Comparison of ENCODE assay signal across 16 mouse cellular contexts in the genomic region with DNA sequence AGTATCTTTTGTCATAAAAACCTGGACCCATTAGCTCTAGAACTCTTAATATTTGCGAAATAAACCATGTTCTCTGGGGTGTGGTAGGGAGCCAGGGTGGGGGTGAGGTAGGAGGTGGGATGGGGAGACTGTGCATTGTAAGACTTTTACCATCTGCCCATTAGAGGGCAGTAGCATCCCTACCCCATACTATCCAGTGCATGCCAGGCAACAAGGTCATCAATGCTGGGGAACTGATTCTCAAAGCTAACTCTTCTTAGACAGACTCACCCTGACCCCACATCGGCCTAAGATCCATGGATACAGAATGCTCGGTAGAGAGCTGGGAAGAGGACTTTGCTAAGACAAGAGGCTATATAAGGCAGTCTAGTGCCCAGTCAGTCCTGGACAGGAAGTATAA. TPM values are rescaled to one million over a fixed set of nuclear protein-coding genes. Genes with fewer than 3 reads are reported as not detected.
DNase-seq lines count a peak whose midpoint lies in the region; ATAC-seq and TF ChIP-seq lines count a peak whose summit lies in the region.
"Had no signal": no experiment of that assay in that cellular context is flagged by ENCODE, and none has a peak within 500 bp of the region (broad histone marks: within the 10 kb centered on the region; RNA-seq: fewer than 3 reads in every experiment).

No protein-coding gene starts in this region.

- peak; percentile 2; the same call in 1 of the 2 replicates for TF ChIP-seq CTCF in gastrocnemius, adult 2 months (IDR thresholded peaks at IDR 0.05)
- peak; percentile 7; the same call in 1 of the 2 replicates for TF ChIP-seq CTCF in liver, postnatal 0 days (IDR thresholded peaks at IDR 0.05; ENCODE audit: low read depth)

- H3K4me2 ChIP-seq in liver, postnatal 0 days (ENCODE audit: low read depth, low read length), result no peak overlapping the region
- H3K4me2 ChIP-seq in neural tube, embryonic 15.5 days, result no peak overlapping the region
- H3K4me2 ChIP-seq: liver, embryonic 15.5 days had no signal

- TF ChIP-seq EP300 in liver, postnatal 0 days (IDR thresholded peaks at IDR 0.05; ENCODE audit: low read depth), result no peak

- H3K4me3 ChIP-seq in gastrocnemius, adult 2 months, result no peak overlapping the region
- H3K4me3 ChIP-seq in liver, postnatal 0 days (ENCODE audit: low read depth, low read length), result no peak overlapping the region
- H3K4me3 ChIP-seq in neural tube, embryonic 15.5 days (replicated peaks), result no peak overlapping the region
- H3K4me3 ChIP-seq: erythroblast, embryonic 14.5 days; liver, embryonic 15.5 days had no signal

- WGBS in liver, postnatal 0 days (ENCODE audit: insufficient replicate concordance), result 64% methylated on average over 3 of the region's 3 CpGs
- WGBS in neural tube, embryonic 15.5 days, result 72% methylated on average over 3 of the region's 3 CpGs

- H3K9ac ChIP-seq in liver, postnatal 0 days (replicated peaks), result no peak overlapping the region
- no peak overlapping the region for H3K9ac ChIP-seq in neural tube, embryonic 15.5 days (replicated peaks)
- H3K9ac ChIP-seq: liver, embryonic 15.5 days had no signal

- intact Hi-C loops in gastrocnemius, adult 2 months (cut with DNase I), result no loop called here

- no peak overlapping the region for H3K27ac ChIP-seq in gastrocnemius, adult 2 months
- no peak overlapping the region for H3K27ac ChIP-seq in liver, postnatal 0 days (ENCODE audit: low read depth)
- no peak overlapping the region for H3K27ac ChIP-seq in neural tube, embryonic 15.5 days (replicated peaks)
- H3K27ac ChIP-seq: liver, embryonic 15.5 days had no signal

- H3K9me3 ChIP-seq in liver, postnatal 0 days (ENCODE audit: low read length), result no peaks in the 10 kb centered on the region
- H3K9me3 ChIP-seq in neural tube, embryonic 15.5 days (replicated peaks), result no peaks in the 10 kb centered on the region
- H3K9me3 ChIP-seq: liver, embryonic 15.5 days had no signal

- H3K36me3 ChIP-seq in liver, postnatal 0 days (replicated peaks; ENCODE audit: insufficient read depth, low read length), result no peaks in the 10 kb centered on the region
- H3K36me3 ChIP-seq in neural tube, embryonic 15.5 days, result no peaks in the 10 kb centered on the region
- H3K36me3 ChIP-seq: liver, embryonic 15.5 days had no signal

- no peak for DNase-seq in gastrocnemius, adult 2 months
- DNase-seq in gastrocnemius, postnatal 10 days, result no peak
- no peak for DNase-seq in liver, postnatal 0 days
- no peak for DNase-seq in liver
- peak; percentile 9 for DNase-seq in ZHBTc4 (ENCODE audit: low read depth, low spot score)
- peak; percentile 46 for DNase-seq in retina, embryonic 14.5 days (ENCODE audit: low spot score)
- DNase-seq: cerebellum, postnatal 36 days; left cerebral cortex, postnatal 4 days; thymus, postnatal 36 days had no signal

- ATAC-seq in liver, postnatal 0 days, result no peak
- no peak for ATAC-seq in neural tube, embryonic 15.5 days (ENCODE audit: low FRiP score)
- ATAC-seq: CD4-positive, CD25-positive, alpha-beta regulatory T cell, adult 4 months had no signal

- H3K27me3 ChIP-seq in liver, postnatal 0 days (ENCODE audit: insufficient read depth, low read length), result no peaks in the 10 kb centered on the region
- peaks cover 21% of the 10 kb centered on the region for H3K27me3 ChIP-seq in neural tube, embryonic 15.5 days (replicated peaks)
- H3K27me3 ChIP-seq: liver, embryonic 15.5 days had no signal

- H3K4me1 ChIP-seq in liver, postnatal 0 days (ENCODE audit: insufficient read depth), result no peaks in the 10 kb centered on the region
- H3K4me1 ChIP-seq in neural tube, embryonic 15.5 days, result peaks cover 8% of the 10 kb centered on the region
- H3K4me1 ChIP-seq: liver, embryonic 15.5 days had no signal

RNA-seq across cellular contexts. Expression of gene Fezf2, which starts 49.6 kb away (rescaled TPM):
- not detected for total RNA-seq in gastrocnemius, adult 2 months (2021)
- not detected for total RNA-seq in gastrocnemius, postnatal 10 days (2021)
- polyA plus RNA-seq in liver, postnatal 0 days (2015; fragmentation: Nextera tagmentation; extraction: Ambion mirVana), result not detected in 2 replicates
- polyA plus RNA-seq in neural tube, embryonic 15.5 days (2015; fragmentation: Nextera tagmentation; extraction: Ambion mirVana), result 1.0 TPM in 1 of 2 replicates, not detected in the other
- total RNA-seq: heart, postnatal 25 days; megakaryocyte, adult 5-6 weeks had no signal
- polyA plus RNA-seq: CD4-positive, CD25-positive, alpha-beta regulatory T cell, adult 4 months; erythroblast, embryonic 14.5 days; intestine, embryonic 14.5 days had no signal

Comparison
In these comparisons a context has a peak if more than half of its experiments do, and no peak if none do; other contexts are left out.
1. DNase-seq: peak in ZHBTc4 (single experiment) and retina, embryonic 14.5 days (single experiment); none in gastrocnemius, adult 2 months (single experiment), gastrocnemius, postnatal 10 days (single experiment), liver, postnatal 0 days (single experiment) and liver (single experiment).